Mouse (Mus musculus) thymus, adult 2 months (tissue): Measurements from ENCODE around the gene Syce3.

Source experiments
- CTCF ChIP-seq: fragments of 200-500 bp; IDR thresholded peaks from 2 replicates; pipeline ENCODE4 v1.5.1; 2012; ENCODE audit warnings: mild to moderate bottlenecking, control low read depth, low read length, moderate library complexity, borderline replicate concordance; ENCODE audit not compliant: control insufficient read depth, poor library complexity, insufficient read depth; ENCODE audit errors: extremely low read depth
- POLR2A ChIP-seq: fragments of 200-500 bp; IDR thresholded peaks from 2 replicates; pipeline ENCODE4 v1.6.1; 2012; ENCODE audit warnings: mild to moderate bottlenecking, low read length, control low read depth, moderate library complexity; ENCODE audit not compliant: control insufficient read depth, poor library complexity, insufficient read depth; ENCODE audit errors: extremely low read depth

DNA sequence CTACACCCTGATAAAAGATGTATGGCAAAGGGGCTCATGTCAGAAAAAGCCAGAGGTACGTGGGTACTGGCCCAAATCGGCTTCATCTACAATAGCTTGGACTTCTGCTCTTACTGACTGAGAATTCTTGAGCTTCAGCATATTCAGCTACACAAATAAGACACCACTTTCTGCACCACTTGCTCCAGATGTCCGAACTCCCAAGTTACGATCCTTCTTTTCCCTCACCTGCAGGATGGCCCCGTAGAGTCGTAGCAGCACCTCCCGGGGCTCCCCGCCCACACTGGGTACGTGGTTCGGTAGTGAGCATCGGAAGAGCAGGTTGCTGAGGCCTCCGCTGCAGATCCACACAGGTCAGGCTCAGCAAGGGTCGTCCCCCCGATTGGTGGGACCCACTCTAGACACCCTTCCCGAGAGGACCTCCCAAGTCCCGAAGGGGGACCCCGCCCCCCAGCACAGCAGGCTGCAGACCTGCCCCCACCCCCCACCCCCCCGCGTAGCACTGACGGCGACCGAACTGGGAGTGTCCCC is 18.6 kb upstream of the Syce3 start:
- TF ChIP-seq POLR2A (no peak), CTCF (no peak)
